Mouse (Mus musculus): Measurements from ENCODE around the gene Sipa1.

The Sipa1 gene

GRCm38 (mm10) chr19:5686437-5686836 lies 22.9 kb upstream of the Sipa1 start:
- no peak for DNase-seq

- DNase-seq, result no peak
Measured at GRCm38 (mm10) chr19:5685861-5686260, 22.4 kb upstream of the Sipa1 start.

DNA sequence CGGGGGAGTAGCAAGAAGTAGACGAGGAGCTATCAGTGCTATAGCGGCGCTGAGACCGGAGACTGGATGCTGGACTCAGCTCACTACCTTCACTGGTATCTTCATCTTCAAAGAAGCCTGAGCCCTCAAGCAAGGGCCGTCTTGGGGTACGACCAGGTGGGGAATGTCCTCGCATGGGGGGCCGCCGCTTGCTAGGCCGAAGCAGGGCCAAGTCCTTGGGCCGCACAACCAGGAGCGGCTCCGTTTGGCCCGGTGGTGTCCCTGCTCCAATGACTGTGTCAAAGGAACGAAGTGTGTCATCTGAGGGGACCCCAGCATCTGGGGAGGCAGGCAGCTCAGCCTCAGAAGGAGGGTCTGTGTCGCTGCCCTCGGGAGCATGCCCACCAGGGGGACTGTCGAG lies 21.9 kb upstream of the Sipa1 start:
- DNase-seq, result no peak

GRCm38 (mm10) chr19:5684985-5685384 lies 21.5 kb upstream of the Sipa1 start:
- no peak for DNase-seq

- DNase-seq, result no peak
Measured at GRCm38 (mm10) chr19:5684236-5684635, 20.7 kb upstream of the Sipa1 start.

DNA sequence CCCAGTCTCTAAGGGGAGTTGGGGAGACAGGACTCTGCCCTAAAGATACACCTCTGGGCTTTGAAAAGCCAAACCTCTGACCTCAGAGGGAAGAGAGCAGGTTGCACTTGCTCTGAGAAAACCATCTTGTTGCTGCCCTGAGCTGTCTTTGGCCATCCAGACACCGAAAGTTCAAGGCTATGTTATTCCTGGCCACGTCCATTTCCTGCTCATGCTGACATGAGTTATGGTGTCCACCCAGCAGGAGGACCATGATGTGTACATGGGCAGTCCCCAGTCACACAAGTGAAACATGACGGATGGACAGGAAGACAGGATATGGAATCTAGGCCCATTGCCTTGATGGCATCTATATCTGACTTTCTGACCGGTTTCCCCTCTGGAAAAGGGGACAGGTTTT lies 16.9 kb upstream of the Sipa1 start:
- DNase-seq, result no peak

- no peak for DNase-seq
Measured at GRCm38 (mm10) chr19:5668372-5668771, 4.9 kb upstream of the Sipa1 start.

GRCm38 (mm10) chr19:5666386-5666785 lies 2.9 kb upstream of the Sipa1 start:
- no peak for DNase-seq

DNA sequence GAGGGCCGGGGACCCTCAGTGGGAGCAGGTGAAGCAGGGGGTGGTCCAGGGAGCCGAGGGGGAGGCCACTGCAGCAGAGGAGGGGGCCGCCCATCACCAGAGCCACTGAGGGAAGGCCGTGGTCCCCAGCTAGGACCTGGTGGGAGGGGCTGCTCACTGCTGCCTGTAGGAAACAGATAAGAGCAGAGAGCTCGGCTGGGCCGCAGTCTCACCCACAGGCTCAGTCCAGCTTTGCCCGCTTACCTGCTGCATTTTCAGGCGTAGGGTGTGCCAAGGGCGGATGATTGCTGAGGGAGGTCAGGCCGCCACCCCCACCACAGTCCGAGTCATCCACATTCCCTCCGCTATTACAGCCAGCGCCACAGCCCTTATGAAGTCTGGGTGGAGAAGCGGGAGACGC lies 2.0 kb upstream of the Sipa1 start:
- DNase-seq, result no peak

DNA sequence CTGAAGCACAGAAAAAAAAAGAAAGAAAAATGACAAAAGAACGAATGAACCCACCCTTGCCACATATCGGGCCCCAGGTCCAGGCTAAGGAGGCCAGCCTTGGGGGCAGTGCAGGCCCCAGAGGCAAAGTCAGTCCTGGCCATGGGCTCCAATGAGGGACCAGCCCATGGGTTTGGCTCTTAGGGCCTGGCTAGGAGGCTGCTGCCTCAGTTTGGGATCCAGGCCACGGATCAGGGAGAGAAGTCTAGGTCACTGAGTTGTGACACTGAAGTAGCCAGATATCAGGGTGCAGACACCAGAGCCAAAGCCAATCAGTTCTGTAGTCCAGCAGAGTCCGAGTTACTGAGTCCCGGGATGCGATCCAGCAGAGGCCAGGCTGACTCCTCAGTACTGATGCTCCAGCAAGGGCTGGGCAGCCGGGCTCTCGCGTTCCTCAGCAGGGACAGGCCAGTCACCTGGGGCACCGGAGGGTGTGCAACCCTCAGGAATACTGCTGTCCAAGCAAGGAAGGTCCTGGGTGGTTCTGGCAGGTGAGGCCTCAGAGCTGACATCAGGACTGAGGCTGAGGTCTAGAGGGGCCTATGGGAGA lies 1.3 kb upstream of the Sipa1 start:
- DNase-seq, result no peak

GRCm38 (mm10) chr19:5662310-5662709 lies 1.2 kb downstream of the Sipa1 start:
- DNase-seq, result peak; percentile 54

DNA sequence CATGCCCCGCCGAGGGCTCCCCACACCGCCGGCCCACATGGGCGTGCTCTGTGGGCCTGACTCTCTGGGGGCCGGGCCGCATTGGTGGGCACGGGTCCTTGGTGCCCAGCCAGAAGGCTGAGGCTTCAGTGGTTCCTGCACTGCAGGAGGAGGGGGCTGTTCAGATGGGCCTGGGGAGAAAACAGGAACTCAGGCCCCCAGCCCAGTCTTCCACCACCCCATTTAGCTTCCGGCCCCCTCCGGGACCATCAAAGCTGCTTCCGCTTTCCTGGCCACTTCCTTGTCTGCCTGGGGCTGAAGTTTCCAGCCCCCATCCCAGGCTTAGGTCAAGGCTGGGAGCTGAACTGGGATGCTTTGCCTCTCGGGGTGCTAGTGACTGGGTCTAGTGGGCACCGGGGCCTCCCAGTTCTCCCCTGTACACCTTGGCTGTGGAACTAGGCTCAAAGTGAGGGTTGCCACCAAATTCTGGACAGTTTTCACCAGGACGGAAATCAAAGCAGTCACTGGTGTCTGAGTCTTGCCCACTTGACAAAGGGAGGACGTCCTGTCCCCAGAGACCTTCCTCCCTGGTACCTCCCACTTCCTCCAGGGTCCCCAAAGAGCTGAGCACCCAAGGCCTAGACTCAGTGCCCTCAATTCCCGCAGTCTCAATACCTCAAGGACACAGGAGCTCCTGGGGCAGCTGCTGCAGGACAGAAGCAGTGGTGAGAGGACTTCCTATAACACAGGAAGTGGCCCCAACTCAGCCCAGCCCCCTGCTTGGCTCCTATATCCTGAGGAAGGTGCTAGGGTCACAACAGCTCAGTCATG lies 2.4 kb downstream of the Sipa1 start:
- DNase-seq, result peak; percentile 69

GRCm38 (mm10) chr19:5654720-5655298 lies 8.7 kb downstream of the Sipa1 start:
- no peak for DNase-seq

- DNase-seq, result no peak
Measured at GRCm38 (mm10) chr19:5653969-5654719, 9.4 kb downstream of the Sipa1 start.

DNA sequence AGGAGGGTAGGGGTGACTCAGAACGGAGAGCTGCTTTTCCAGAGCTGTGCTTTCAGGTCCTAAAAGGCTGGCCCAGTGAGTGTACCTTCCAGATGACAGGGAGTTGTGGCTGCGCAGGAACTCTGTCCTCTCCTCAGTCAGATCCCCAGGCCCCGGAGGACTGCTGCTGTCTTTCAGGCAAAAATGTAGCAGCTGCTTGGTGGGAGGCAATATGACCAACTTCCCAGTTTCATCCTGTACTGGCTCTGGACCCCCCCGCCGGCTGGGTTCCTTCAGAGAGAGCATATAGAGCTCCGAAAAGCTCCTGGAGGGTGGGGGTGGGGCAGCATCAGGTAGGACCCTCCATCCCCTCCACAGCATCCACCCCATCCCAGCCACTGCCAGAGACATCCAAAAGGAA lies 10.9 kb downstream of the Sipa1 start:
- no peak for DNase-seq

DNA sequence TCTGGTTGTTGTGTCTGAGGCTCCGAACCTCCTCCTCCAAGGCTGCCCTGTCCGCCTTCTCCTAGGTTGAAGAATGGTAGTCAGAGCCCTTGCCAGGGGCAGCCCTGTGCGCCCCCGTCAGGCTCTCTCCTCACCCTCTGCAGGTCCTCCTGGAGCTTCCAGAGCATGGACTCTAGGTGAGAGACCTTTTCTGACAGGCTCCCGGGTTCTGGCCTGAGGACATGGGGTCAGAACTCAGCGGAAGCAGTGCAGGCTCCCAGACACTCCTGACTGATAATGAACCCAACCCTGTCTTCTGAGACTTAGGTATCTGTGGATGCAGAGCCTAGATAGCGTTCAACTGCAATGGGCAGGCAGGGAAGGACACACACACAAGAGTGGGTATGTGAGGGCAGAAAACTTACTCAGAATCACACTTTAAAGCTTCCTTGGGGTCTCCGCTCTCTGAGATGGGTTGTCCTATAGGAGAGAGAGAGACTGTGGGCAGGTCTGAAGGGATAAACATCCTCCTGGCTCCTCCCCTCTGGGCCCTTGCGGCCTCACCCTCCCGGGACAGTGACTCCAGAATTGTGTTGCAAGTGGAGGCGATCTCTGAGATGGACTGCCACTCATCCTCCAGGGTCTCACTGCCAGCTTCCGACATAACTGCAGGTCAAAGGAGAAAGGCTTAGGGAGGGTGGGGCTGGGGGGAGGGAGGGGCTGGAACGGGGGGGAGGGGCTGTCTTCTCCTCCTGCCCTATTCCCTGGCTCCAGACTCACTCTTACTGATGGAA lies 11.8 kb downstream of the Sipa1 start:
- no peak for DNase-seq

DNA sequence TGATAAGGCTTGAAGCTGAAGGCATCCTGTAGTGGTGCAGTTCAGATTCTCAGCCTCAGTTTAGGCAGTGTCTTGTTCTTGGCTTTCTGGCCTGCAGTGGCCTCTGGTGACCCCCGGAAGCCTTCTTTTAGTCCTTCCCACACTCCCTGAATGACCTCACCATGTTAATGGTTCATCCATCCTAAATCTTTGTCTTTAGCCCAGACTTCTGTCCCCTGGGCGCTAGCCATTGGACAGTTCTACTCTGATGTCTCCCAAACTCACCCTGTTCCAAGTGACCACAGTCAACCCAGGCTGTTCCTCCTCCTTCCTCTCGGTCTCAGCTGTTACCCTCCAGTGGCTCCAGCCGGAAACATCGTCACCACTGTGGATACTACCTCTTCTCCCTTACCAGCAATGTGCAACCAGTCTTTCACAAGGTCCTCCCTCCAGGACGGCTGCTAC lies 14.2 kb downstream of the Sipa1 start:
- DNase-seq, result no peak

GRCm38 (mm10) chr19:5648401-5649297 lies 14.9 kb downstream of the Sipa1 start:
- DNase-seq, result peak; percentile 85

DNA sequence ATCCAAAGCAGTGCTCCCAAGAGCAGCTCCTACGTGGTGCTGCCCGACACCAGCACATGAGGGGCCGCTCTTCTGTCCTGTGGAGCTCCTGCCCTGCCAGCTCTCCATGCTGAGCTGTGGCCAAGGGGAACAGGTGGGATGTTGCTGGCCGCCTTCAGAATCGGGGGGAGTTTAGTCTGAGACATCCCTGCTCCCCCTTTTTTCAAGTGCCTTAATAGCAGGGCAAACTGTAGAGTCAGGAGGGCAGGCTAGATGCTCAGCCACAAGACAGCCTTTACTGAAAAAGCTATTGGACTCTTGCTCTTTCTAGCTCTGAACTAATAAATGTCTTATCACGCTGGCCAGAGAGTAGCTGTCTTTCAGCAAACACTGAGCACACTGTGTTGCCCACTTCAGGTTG lies 15.7 kb downstream of the Sipa1 start:
- DNase-seq, result no peak

- DNase-seq, result no peak
Measured at GRCm38 (mm10) chr19:5646731-5647330, 16.7 kb downstream of the Sipa1 start.

DNA sequence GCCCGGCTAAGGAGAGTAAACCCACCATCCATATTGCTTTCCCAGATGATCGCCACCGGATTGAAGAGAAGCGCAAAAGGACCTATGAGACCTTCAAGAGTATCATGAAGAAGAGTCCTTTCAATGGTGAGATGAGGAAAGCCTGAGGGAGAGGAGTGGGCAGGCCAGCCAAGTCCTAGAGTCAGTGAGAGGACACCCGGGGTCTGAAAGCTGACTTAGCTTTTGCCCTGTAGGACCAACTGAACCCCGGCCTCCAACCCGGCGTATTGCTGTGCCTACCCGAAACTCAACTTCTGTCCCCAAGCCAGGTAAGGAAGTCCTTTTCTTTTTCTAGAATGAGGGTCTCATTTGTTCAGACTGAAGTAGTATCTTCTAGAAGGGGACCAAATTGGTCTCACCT lies 18.2 kb downstream of the Sipa1 start:
- no peak for DNase-seq
